Mouse (Mus musculus) cerebellum, postnatal 10 days (tissue): ENCODE measurements around the gene Vgll4.
"Not testable (repeated sequence)": the region's sequence is repeated elsewhere in the genome, so short reads cannot be mapped to it uniquely, and the experiment has no call there.

Source experiments
- DNase-seq, 2 experiments: peaks; one replicate each; pipeline ENCODE4 v3.0.0; 2021; ENCODE audit warnings: mixed read lengths in 2 of 2

The Vgll4 gene

DNA sequence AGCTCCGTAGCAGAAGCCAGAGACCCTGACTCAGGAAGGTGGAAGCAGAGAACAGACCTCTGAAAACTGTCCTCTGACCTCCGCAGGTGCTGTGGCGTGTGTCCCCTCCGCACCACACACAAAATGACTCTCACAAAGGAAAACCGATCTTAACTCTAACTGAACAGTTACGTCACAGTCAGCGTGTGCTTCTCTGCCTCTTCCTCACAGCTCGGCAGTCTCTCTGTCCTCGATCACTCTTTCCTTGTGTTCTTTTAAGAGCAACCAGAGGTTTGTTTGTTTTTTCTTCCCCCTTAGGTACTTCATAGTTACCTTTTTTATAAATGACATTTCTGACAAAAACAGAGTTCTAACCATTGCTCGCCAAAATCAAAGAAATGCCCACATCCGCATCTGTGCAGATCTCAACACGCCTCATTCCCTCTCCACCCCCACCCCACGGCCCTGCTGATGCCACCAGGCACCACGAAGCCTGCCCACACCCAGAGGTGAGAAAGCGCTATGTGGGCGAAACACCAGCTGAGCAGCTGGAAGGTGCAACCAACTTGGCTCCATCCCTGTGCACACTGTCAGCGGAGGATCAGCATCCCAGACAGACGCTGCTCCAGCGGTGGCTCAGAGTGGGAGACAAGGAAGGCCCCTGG, 33.4 kb downstream of the Vgll4 start:
- no peak for DNase-seq

DNA sequence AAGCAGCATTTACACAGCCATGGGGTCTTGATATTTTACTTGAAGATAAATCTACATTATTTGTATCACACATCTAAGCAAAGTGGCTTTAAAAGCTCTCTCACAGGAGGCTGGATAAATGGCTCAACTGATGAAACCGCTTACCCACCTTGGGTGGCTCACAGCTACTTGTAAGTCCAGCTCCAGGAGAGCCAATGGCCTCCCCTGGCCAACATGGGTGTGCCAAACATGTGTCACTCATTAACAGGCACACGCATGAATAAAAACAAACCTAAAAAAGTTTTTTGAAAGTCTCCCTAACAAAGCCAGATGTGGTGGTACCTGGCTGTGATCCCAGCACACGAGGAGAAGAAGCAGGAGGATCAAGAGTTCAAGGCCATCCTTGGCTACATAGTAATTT, 34.4 kb downstream of the Vgll4 start:
- DNase-seq, result no peak

DNA sequence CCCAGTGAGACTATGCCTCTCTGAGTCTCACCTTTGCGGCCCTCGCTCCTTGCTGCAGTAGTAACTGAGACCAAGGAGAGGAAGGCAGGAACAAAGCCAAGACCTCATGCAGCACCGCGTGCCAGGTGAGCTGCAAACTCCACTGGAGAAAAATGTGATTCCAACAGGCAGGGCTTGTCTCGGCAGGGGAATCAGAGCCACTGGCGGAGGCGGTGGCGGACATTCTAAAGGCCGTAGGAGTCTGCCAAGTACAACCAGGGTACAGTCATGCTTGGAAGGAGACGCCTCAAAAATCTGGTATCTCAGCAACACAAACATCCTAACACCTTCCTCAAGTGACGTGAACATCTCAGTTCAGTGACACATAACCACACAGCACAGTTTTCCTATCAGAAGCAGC, 35.7 kb downstream of the Vgll4 start:
- no peak for DNase-seq

DNA sequence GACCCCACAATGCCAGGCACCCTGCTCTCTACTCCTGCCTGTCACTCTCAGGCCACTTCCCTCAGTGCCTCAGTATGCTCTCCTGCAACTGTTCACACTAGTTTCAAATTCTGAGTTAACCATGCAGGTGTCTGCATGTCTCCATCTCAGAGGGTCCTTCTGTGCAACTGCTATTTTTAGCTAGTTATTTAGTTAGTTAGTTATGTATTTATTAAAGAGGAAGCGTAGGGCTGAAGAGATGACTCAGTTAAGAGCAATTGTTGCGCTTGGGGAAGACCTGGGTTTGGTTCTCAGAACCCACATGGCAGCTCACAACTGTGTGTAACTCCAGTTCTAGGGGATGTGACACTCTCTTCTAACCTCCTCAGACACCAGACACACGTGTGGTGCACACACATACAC, 36.8 kb downstream of the Vgll4 start:
- DNase-seq, result no peak

DNA sequence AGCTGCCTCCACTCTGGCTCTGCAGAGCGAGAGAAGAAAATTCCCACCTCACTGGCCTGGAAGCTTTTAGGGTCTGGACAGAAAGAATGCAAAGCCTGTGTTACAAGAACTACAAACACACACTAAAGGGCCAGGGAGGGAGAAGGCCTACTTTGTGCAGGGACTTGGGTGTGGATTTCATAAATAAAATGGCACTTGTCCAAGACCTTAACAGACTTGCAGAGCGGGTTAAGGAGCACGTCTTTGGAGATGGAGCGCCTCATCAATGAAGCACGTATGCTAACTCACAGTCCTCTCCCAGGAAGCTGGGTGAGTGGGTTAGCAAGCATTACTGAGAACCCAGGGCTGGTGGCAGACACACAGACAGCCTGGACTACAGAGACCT, 37.7 kb downstream of the Vgll4 start:
- DNase-seq, result no peak

DNA sequence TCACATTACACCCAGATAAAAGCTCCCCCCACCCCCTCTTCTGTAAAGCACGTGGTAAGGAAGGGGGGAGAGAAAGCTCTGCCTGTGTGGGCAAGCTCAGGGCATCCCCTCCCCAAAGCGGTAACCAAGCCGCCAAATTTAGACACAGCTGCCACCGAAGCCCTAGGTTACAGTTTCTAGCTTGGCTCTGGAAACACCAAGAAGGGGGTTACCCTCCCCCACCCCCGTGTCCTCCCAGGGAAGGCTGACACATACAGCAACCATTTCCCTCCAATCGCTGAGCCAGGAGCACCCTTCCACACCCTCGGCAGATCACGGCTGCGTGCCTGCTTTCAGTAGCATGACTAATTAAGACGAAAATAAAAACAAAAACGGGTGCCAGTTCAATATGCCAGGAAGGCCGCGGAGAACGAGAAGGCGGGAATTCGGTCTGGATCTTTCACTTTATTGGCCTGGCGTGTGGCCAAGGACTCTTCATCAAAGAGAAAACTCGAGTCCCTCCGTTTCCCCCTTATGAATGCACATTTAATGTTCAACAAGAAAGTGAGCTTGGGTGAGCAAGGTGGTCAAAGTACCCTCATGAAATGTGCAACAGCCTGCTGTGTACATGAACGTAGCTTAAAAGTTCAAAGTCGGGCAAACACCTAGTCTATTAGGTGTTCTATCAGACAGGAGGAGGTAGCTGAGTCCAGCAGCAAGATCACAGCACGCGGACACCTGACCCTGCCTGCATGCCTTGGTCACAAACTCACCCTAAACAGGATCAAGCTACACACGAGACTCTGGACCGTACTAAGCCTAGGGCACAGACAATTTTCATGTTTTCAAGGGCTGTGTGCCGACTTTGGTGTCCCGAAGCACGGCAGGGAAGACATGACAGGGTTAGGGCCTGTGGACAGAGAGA, 38.3 kb downstream of the Vgll4 start:
- DNase-seq, result peak; percentile 67

DNA sequence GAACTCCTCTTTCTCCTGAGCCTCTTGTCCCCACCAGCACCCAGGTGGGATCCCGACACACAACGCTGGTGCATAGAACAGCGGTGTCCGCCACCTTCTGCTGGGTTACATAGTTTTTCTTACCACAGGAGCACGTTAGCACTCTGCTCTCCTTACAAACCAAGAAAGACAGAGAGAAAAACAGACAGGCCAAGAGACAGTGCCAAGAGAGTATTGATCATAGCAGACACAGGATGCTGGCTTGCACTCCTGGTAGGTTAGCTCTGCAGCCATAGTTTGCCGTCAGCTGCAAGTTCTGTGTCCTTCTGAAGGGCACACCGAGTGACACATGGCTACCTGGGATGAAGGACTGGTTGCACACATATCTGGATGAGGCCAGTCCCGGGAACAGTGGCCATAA, 39.1 kb downstream of the Vgll4 start:
- no peak for DNase-seq

DNA sequence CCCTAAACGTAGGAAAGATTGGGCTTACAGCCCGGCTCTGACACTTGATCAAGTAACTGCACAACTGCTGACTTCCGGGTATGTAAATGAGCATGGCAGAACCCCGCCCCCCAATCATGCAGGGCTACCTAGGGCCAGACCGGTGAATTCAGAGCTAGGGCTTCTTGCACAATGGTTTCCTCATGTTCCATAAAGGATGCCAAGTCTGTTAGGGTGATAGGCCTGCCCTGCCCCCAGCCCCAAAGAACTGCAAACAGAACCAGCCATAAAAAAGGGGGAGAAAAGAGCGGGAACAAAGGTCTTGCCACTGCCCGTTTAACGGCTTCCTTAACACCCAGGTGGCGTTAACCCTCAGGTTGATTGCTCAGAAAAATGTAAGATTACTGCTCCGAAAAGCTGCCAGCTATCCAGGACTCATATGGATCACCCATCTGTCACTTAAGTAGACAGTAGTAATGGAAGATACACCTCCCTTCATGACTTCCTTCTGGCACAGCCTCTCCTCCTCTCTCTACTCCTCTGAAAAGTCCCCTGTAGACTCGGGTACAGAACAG, 39.7 kb downstream of the Vgll4 start:
- DNase-seq, result peak; percentile 60 to 66

DNA sequence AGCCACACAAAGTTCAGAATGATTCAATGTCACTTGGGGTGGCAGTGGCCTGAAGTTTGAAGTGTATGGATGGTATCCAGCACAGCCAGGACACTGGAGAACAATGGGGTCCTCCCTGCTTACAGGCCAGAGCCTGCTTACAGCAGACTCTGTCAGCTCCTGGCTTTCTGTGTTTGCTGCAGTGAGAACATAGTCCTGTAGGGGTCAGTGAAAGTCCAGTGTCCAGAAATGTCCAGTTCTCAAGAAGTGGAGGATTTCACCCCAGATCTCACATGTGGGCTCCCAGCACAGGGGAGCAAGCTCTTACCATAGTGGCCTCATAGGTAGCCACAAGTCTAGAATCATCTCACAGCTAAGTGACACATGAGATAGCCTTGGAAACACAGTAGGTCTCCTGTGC, 40.4 kb downstream of the Vgll4 start:
- peak; percentile 71 to 75 for DNase-seq

DNA sequence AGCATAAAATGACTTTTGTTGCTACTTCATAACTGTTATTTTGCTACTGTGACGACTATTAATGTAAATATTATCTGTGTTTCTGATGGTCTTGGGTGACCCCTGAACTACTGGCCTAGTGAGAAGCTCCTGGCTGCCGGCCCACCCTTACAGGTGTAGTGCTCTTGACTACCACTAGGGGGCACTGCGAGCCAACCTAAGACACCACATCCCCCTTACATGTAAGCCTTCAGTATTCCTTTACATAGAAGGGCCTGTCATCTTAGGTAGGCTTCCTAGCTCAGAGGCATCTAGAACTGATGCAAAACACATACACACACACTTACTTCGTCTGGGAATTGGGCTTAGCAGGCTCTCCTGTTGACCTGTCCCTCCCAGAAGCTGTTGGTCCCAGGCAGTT, 41.3 kb downstream of the Vgll4 start:
- peak; percentile 85 to 88 for DNase-seq

DNA sequence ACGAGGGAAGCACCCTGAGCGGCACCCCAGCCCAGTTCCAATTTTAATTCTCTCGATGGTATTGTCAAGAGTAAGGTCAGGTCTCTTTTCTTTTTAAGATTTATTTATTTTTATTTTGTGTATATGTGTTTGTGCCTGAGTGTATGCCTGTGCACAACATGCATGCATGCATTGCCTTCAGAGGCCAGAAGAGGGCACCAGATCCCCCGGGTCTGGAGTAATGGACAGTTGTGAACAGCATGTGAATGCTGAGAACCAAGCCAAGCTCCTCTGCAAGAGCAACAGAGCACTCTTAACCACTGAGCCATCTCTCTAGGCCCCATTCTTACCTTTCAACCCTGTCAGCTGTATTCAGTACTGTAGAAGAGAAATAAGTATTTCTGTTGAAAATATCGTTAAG, 42.4 kb downstream of the Vgll4 start:
- DNase-seq, result no peak

DNA sequence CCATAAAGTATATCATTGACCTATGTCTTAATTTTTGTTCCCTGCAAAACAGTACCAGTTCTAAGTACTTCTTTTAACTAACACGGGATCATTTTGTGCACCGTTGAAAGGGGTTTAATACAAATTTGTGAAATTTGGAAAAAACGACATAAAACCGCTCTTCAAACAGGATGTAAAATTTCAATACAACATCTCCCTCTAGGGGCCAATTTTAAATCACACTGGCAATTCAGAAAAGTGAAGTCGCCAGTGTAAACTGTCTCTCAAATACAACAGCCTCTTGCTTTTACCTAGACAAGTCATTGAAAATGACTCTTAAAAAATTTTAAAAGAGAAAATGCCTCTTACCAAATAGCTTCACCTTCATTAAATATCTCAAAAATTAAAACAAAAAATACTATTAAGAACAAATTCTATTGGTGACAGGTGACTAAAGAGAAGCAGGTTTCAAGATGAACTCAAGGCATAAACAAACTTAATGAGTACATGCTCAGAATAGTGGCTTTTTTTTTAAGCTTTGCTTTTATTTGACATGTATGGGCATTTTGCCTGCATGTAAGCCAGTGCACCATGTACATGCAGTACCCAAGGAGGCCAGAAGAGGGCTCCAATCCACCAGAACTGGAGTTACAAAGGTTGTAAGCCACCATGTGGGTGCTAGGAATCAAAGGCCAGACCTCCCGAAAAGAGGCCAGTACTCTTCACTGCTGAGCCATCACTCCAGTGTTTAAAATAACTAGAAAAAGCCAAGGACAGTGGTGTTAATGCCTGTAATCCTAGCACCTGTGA, 43.2 kb downstream of the Vgll4 start:
- peak; percentile 68 to 81 for DNase-seq

DNA sequence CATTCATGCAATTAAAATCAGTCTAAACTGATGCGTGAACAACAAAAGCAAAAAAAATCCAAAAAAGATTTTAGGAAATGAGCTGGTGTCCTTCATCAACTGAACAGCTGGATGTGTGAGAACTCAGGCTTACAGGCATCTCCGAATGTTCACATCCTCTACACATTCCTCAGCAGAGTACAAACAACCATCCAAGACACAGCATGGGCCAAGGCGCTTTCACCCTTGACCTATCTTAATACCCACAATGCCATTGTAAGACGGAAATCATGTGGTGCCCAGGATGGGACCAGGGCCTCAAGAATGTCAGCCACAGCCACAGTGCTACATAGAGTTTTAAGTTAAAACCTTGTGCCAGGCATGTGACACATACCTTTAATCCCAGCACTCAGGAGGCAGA, 44.6 kb downstream of the Vgll4 start:
- no peak for DNase-seq

DNA sequence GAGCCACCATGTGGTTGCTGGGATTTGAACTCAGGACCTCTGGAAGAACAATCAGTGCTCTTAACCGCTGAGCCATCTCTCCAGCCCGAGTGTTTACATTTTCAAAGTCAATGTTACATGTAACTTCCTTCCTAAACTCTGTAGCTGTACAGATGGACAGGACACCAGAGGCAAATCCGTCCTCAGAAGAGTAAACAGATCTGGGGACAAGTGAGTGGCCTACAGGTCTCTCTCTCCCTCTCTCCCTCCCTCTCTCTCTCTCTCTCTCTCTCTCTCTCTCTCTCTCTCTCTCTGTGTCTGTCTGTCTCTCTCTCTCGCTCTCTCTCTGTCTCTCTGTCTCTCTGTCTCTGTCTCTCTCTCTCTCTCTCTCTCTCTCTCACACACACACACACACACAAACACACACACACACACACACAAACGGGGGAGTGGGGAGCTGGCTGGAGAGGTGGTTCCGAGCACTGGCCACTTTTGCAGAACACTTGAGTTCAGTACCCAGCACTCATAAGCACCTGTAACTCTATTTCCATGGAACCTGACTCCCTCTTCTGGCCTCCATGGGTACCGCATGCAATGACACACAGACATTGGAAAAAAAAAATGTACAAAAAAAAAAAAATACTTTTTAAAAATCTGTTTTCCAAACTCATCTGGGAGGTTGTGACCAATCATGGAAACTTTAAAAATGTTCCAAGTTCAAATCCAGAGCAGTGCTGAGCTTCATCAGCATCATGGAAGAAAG, 47.3 kb downstream of the Vgll4 start:
- not testable (repeated sequence) for DNase-seq

DNA sequence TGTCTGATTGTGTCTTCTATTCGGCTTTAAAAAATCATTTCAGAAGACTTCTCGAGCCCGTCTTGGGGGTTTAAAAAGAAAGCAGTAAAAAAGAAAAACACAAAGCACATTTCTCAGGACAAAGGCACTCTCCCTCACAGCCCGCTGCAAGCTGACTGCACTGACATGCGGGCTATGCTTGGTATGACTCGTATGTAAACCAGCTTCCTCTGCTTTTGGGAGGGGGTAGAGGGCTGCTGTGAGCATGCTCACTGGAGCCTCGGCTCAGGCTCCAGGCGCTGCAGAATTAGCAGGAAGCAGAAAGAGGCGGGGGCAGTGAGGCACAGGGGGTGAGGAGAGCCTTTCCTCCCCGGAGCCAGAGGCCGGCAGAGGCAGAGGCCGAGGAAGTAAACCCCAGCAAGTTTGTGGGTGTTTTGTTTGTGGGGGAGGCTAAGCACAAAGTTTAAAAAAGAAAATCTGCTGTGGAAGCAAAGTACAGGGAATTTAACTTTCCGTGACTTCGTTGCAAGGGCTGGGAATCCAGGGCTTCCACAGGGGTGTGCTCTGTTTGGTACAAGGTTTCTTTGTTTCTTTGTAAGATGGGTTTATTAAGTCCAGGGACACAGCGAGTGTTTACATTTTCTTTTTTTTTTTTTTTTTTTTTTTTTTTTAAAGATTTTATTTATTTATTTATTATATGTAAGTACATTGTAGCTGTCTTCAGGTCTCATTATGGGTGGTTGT, 48.0 kb downstream of the Vgll4 start:
- peak; percentile 76 to 84 for DNase-seq

DNA sequence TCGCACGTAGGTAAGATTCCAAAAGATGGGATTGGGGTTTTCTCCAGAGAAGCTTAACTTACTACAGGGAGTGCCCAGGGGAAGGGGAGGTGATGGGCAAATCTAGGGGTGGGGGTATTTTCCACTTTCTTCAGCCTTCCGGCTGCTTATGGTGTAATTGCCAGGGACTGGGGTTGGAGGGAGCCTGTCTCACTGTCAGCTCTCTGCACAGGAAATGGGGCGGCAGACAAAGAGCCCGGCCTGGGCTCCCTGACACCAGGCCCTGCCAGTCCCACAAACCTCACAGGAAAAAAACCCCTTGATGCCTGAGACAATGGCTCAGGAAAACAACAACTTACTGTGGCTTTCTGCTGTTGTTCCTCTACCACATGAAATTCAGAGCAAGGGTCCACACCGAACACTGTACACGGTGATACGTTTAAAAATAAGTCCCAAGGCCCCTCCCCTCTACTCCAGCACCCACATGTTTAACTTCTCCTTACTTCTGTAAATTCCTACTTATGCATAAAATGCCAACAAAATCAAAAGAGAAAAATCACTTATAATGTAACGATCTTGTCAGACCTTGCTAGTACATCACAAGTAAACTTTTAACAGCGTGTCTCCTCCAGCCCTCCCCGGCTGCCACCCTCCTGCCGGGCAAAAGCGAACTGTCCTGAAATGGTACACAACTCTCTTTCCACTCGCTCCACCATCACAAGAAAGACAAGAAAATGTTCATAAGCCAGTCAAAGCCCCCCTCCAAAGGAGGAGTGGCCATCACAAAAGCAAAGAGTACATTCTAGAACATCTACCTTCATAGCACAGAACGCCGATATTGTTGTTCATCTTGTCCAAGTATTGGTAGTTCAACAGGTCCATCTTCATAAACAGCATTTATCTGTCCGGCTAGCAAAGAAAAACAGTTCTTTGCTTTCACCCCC, 49.0 kb downstream of the Vgll4 start:
- DNase-seq, result peak in 1 of 2 experiments; percentile 56

DNA sequence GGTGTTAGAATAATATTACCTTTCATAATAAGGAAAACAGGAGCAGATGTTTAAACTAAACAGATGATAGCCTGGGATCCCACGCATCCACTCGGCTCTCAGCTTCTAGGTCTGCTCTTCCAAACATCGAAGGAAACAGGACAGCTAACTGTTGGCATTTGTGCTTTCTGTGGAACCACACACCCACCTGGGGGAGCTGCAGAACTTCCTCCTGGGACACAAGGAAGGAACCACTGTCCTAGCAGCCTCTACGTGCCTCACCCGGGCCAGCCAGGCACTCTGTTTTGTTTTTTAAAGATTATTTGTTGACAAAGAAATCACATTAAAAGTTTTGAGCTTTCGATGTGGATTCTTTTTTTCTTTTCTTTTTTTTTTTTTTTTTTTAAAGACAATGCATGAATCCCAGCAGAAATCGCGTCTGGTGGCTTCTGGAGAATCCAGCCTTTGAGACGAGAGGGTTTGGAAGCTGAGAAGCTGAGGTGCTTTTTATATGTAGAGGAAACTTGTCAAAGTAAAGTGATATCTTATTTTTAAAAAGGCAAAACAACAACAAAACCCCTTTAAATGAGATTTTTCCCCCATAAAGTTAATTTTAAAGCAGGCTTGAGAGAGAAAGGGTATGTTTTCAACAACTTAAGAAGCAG, 50.0 kb downstream of the Vgll4 start:
- DNase-seq, result no peak

DNA sequence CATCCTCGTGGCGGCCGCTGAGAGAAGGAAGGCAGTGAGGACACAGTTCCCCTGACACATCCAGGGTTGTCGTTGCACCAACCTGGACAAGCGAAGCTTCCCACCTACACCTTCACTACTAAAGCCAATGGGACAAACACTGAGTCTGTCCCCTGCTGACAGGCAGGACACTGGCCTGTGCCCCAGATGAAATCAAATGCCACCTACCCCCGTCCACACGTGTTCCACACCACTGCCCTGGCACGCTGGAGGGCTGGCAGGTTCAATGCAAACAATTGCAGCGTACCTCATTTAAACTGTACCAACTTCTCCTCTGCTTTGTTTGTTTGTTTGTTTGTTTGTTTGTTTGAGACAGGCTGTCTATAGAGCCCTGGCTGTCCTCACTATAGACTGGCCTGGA, 50.8 kb downstream of the Vgll4 start:
- no peak for DNase-seq

DNA sequence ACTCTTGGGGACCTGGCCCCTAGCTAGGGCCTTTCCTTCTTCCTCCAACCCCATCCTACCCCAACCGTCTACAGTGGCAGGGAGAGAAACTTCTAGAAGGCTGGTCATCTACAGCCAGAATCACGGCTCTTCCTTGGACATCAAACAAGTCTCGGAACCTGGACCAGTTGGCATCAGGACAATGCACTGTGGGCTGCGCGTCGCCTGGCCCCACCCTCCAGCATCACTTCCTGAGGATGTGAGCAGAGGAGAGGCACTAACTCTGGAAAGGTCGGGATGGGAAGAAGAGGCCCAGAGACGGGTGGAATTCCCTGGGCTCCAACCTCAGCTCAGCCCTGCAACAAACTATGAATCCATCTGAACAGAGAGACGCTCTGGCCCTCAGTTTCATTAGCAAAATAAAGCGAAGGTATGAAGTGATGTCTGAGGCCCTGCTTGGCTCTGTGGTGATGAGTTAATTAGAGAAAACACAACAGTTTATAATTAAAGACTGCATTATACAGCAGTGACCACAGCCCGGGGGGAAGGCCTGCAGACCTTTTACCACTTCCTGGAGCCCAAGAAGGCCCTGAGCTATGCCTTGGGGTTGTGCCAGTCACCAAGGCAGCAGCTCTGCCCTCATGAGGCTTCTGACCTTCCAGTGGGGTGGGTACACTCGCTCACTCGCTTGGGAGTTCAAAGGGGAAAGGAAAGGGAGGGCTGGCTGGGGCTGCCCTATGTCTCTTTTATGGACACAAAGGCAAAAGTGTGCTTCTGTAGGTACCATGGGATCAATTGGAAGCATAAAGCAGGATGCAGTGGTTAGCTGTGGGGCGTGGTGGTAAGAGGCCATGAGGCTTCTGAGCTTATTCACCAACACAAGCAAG, 51.8 kb downstream of the Vgll4 start:
- DNase-seq, result peak; percentile 54 to 57
